Mouse (Mus musculus) hindbrain, embryonic 16.5 days (tissue): Measurements from ENCODE around the gene Fmo9. TPM values are rescaled to one million over a fixed set of nuclear protein-coding genes. Genes with fewer than 3 reads are reported as not detected.

Source experiments
- microRNA-seq: library from miRNA; unstranded; fragments of <30 nt; microRNA quantifications from one replicate; pipeline ENCODE4, GENCODE M21; 2017
- polyA plus RNA-seq: library from polyadenylated mRNA; unstranded; fragments of >200 nt; fragmentation: Nextera tagmentation; extraction: Ambion mirVana; gene quantifications from 2 replicates; pipeline ENCODE4 v1.2.1, GENCODE M21; 2015

Gene Fmo9
- polyA plus RNA-seq, 1 experiment from 2014 or later: not detected

Small RNA genes lying within 50 kb of the gene (microRNA-seq; reads per million reads assigned to microRNA genes)
- gene Gm22992: not detected

Other genes with a start within 250 kb of the Fmo9 start
- not detected in 2 replicates for gene Gm4846, start 184.3 kb downstream of the Fmo9 start, polyA plus RNA-seq
- not detected in 2 replicates for gene Gm4847, start 34.2 kb downstream of the Fmo9 start, polyA plus RNA-seq